Mouse (Mus musculus) embryonic fibroblast, embryonic 13.5 days (primary cell): ENCODE results near the gene Thap3.

Experiments used
- CTCF ChIP-seq: IDR thresholded peaks from 2 replicates; pipeline ENCODE4 v1.5.1; 2011; ENCODE audit warnings: mild to moderate bottlenecking, control low read depth, low read length, moderate library complexity, borderline replicate concordance; ENCODE audit not compliant: insufficient read depth
- POLR2A ChIP-seq: IDR thresholded peaks from 2 replicates; pipeline ENCODE4 v1.6.1; 2011; ENCODE audit warnings: low read depth, mild to moderate bottlenecking, control low read depth, low read length, moderate library complexity

- TF ChIP-seq CTCF (no peak), POLR2A (no peak)
Measured at GRCm38 (mm10) chr4:152026751-152027508, 38.1 kb upstream of the Thap3 start.
